Comparison of ENCODE assay signal across 19 mouse cellular contexts in genomic region chr17:45914706-45915240, GRCm38 (mm10).
A peak's percentile ranks its signal among the peaks of the same experiment; 100 is the strongest.
DNase-seq lines count a peak whose midpoint lies in the region; ATAC-seq and TF ChIP-seq lines count a peak whose summit lies in the region.
"Had no signal": no experiment of that assay in that cellular context is flagged by ENCODE, and none has a peak within 500 bp of the region (broad histone marks: within the 10 kb centered on the region; RNA-seq: fewer than 3 reads in every experiment).

No protein-coding gene starts in this region.

- H3K36me3 ChIP-seq in liver, embryonic 15.5 days (replicated peaks) = no peaks in the 10 kb centered on the region
- no peaks in the 10 kb centered on the region for H3K36me3 ChIP-seq in liver, embryonic 12.5 days
- no peaks in the 10 kb centered on the region for H3K36me3 ChIP-seq in liver, postnatal 0 days (replicated peaks; ENCODE audit: insufficient read depth, low read length)
- H3K36me3 ChIP-seq in intestine, postnatal 0 days (ENCODE audit: control insufficient read depth, insufficient read depth) = no peaks in the 10 kb centered on the region
- H3K36me3 ChIP-seq: embryonic facial prominence, embryonic 13.5 days; embryonic facial prominence, embryonic 15.5 days; forebrain, embryonic 10.5 days; forebrain, embryonic 12.5 days had no signal

- DNase-seq in liver, postnatal 0 days = no peak
- DNase-seq in liver (no peak), R1 (ENCODE audit: low read depth, low spot score) (peak; percentile 80)
- no peak for DNase-seq in adrenal gland, adult 8-10 months
- DNase-seq in ovary, adult 18-20 months (ENCODE audit: low spot score) = no peak
- DNase-seq: adrenal gland, adult 2 months; adrenal gland, postnatal 14 days; adrenal gland, postnatal 36 days; embryo, embryonic 11 days had no signal

- ATAC-seq in liver, embryonic 15.5 days (ENCODE audit: insufficient read depth) = peak; percentile 34
- ATAC-seq in liver, embryonic 12.5 days = no peak
- ATAC-seq in liver, postnatal 0 days = peak; percentile 67
- ATAC-seq in intestine, postnatal 0 days = peak; percentile 74
- ATAC-seq: forebrain, embryonic 14.5 days; forebrain, embryonic 16.5 days had no signal

- H3K9ac ChIP-seq in liver, embryonic 15.5 days = no peak overlapping the region
- no peak overlapping the region for H3K9ac ChIP-seq in liver, embryonic 12.5 days
- H3K9ac ChIP-seq in liver, postnatal 0 days (replicated peaks) = no peak overlapping the region
- no peak overlapping the region for H3K9ac ChIP-seq in intestine, postnatal 0 days (ENCODE audit: low read depth, low read length)
- H3K9ac ChIP-seq: embryonic facial prominence, embryonic 13.5 days; embryonic facial prominence, embryonic 15.5 days; forebrain, embryonic 12.5 days had no signal

- no peak overlapping the region for H3K4me2 ChIP-seq in liver, embryonic 15.5 days
- H3K4me2 ChIP-seq in liver, embryonic 12.5 days = no peak overlapping the region
- no peak overlapping the region for H3K4me2 ChIP-seq in liver, postnatal 0 days (ENCODE audit: low read depth, low read length)
- H3K4me2 ChIP-seq in intestine, postnatal 0 days (replicated peaks; ENCODE audit: low read depth) = no peak overlapping the region
- H3K4me2 ChIP-seq: embryonic facial prominence, embryonic 13.5 days; embryonic facial prominence, embryonic 15.5 days; forebrain, embryonic 12.5 days had no signal

- H3K9me3 ChIP-seq in liver, embryonic 15.5 days (replicated peaks) = no peaks in the 10 kb centered on the region
- H3K9me3 ChIP-seq in liver, embryonic 12.5 days (replicated peaks) = 0 out of 2 replicates have a peak, but pooled peaks cover 8% of the 10 kb centered on the region
- H3K9me3 ChIP-seq in liver, postnatal 0 days (ENCODE audit: low read length) = peaks cover 7% of the 10 kb centered on the region; the same call in 1 of the 2 replicates
- no peaks in the 10 kb centered on the region for H3K9me3 ChIP-seq in intestine, postnatal 0 days (ENCODE audit: control insufficient read depth)

- no peak for TF ChIP-seq EP300 in liver, postnatal 0 days (IDR thresholded peaks at IDR 0.05; ENCODE audit: low read depth)

- no peak for TF ChIP-seq CTCF in liver, postnatal 0 days (IDR thresholded peaks at IDR 0.05; ENCODE audit: low read depth)
- no peak for TF ChIP-seq CTCF in intestine, postnatal 0 days (IDR thresholded peaks at IDR 0.05; ENCODE audit: low read depth)

- no peak overlapping the region for H3K27ac ChIP-seq in liver, embryonic 15.5 days (replicated peaks)
- H3K27ac ChIP-seq in liver, embryonic 12.5 days = no peak overlapping the region
- H3K27ac ChIP-seq in liver, postnatal 0 days (ENCODE audit: low read depth) = no peak overlapping the region
- H3K27ac ChIP-seq in intestine, postnatal 0 days (ENCODE audit: low read depth, low read length) = no peak overlapping the region
- H3K27ac ChIP-seq: embryonic facial prominence, embryonic 13.5 days; embryonic facial prominence, embryonic 15.5 days; forebrain, embryonic 10.5 days; forebrain, embryonic 12.5 days had no signal

- H3K4me1 ChIP-seq in liver, embryonic 15.5 days (replicated peaks) = peaks cover 7% of the 10 kb centered on the region; the same call in 1 of the 2 replicates
- H3K4me1 ChIP-seq in liver, embryonic 12.5 days = peaks cover 10% of the 10 kb centered on the region
- H3K4me1 ChIP-seq in liver, postnatal 0 days (ENCODE audit: insufficient read depth) = peaks cover 7% of the 10 kb centered on the region
- no peaks in the 10 kb centered on the region for H3K4me1 ChIP-seq in intestine, postnatal 0 days (replicated peaks; ENCODE audit: control insufficient read depth, insufficient read depth, low read length)
- H3K4me1 ChIP-seq: forebrain, embryonic 12.5 days had no signal

- 68% methylated on average over 9 of the region's 9 CpGs for WGBS in liver, embryonic 15.5 days (ENCODE audit: insufficient replicate concordance)
- WGBS in liver, embryonic 12.5 days (ENCODE audit: insufficient replicate concordance) = 71% methylated on average over 9 of the region's 9 CpGs
- 71% methylated on average over 9 of the region's 9 CpGs for WGBS in liver, postnatal 0 days (ENCODE audit: insufficient replicate concordance)
- WGBS in intestine, postnatal 0 days = 62% methylated on average over 9 of the region's 9 CpGs

- H3K4me3 ChIP-seq in liver, embryonic 15.5 days (replicated peaks) = no peak overlapping the region
- H3K4me3 ChIP-seq in liver, embryonic 12.5 days = no peak overlapping the region
- H3K4me3 ChIP-seq in liver, postnatal 0 days (ENCODE audit: low read depth, low read length) = no peak overlapping the region
- no peak overlapping the region for H3K4me3 ChIP-seq in intestine, postnatal 0 days (ENCODE audit: low read depth, low read length)
- H3K4me3 ChIP-seq: embryonic facial prominence, embryonic 13.5 days; embryonic facial prominence, embryonic 15.5 days; erythroblast, embryonic 14.5 days; forebrain, embryonic 10.5 days; forebrain, embryonic 12.5 days had no signal

- no peaks in the 10 kb centered on the region for H3K27me3 ChIP-seq in liver, embryonic 15.5 days
- no peaks in the 10 kb centered on the region for H3K27me3 ChIP-seq in liver, embryonic 12.5 days (replicated peaks)
- H3K27me3 ChIP-seq in liver, postnatal 0 days (ENCODE audit: insufficient read depth, low read length) = no peaks in the 10 kb centered on the region
- H3K27me3 ChIP-seq in intestine, postnatal 0 days (replicated peaks; ENCODE audit: control insufficient read depth, insufficient read depth, low read length) = no peaks in the 10 kb centered on the region
- H3K27me3 ChIP-seq: embryonic facial prominence, embryonic 13.5 days; embryonic facial prominence, embryonic 15.5 days; forebrain, embryonic 12.5 days had no signal
